Mouse (Mus musculus) lung, embryonic 16.5 days (tissue): ENCODE measurements around the gene Zdhhc6. TPM values are rescaled to one million over a fixed set of nuclear protein-coding genes. Genes with fewer than 3 reads are reported as not detected.

Experiments used
- ATAC-seq: fragments of 200-750 bp; cut with Nextera tagmentation; 2 replicates; pipeline ENCODE4 v1.8.0; 2017; ENCODE audit warnings: low read depth, mild to moderate bottlenecking, moderate library complexity
- H3K27ac ChIP-seq: fragments of 300-500 bp; sonication (generic); 2 replicates; pipeline ENCODE4 v1.5.1; 2014; ENCODE audit warnings: mild to moderate bottlenecking, control low read depth, low read length
- H3K27me3 ChIP-seq: fragments of 300-500 bp; sonication (generic); 2 replicates; pipeline ENCODE4 v1.6.1; 2014; ENCODE audit warnings: low read depth, low read length, mixed read lengths; ENCODE audit not compliant: control insufficient read depth, insufficient read depth
- H3K36me3 ChIP-seq: fragments of 300-500 bp; sonication (generic); 2 replicates; pipeline ENCODE4 v1.6.1; 2014; ENCODE audit warnings: low read length; ENCODE audit not compliant: control insufficient read depth, insufficient read depth
- H3K4me1 ChIP-seq: fragments of 300-500 bp; sonication (generic); replicated peaks from 2 replicates; pipeline ENCODE4 v1.6.1; 2014; ENCODE audit warnings: low read length, mixed read lengths; ENCODE audit not compliant: control insufficient read depth, insufficient read depth
- H3K4me2 ChIP-seq: fragments of 300-500 bp; sonication (generic); 2 replicates; pipeline ENCODE4 v1.6.1; 2014; ENCODE audit warnings: low read depth, low read length, control low read depth
- H3K4me3 ChIP-seq: fragments of 300-500 bp; sonication (generic); 2 replicates; pipeline ENCODE4 v1.5.1; 2014; ENCODE audit warnings: mild to moderate bottlenecking, low read length, control low read depth
- H3K9ac ChIP-seq: fragments of 300-500 bp; sonication (generic); 2 replicates; pipeline ENCODE4 v1.6.1; 2014; ENCODE audit warnings: low read length, control low read depth
- H3K9me3 ChIP-seq: fragments of 300-500 bp; sonication (generic); 2 replicates; pipeline ENCODE4 v1.6.1; 2016; ENCODE audit warnings: low read length; ENCODE audit not compliant: control insufficient read depth
- WGBS: fragments of 180-500 bp; shearing (Covaris S2); extraction: QIAGEN DNeasy Blood & Tissue Kit; methylation state at CpG from one replicate; pipeline ENCODE4 v1.1.7; 2014; 5-methylcytosine and 5-hydroxymethylcytosine counted together
- polyA plus RNA-seq: library from polyadenylated mRNA; unstranded; fragments of >200 nt; fragmentation: Nextera tagmentation; extraction: Ambion mirVana; gene quantifications from 2 replicates; pipeline ENCODE4 v1.2.1, GENCODE M21; 2015

Zdhhc6 gene
- polyA plus RNA-seq, 1 experiment from 2014 or later: 101 TPM

- H3K27ac ChIP-seq: no peak overlapping the region
- H3K27me3 ChIP-seq: no peaks in the 10 kb centered on the region
- no peak overlapping the region for H3K4me3 ChIP-seq
- no peaks in the 10 kb centered on the region for H3K4me1 ChIP-seq
- H3K36me3 ChIP-seq: no peaks in the 10 kb centered on the region
- no peak for ATAC-seq
- H3K9ac ChIP-seq: no peak overlapping the region
- 73% methylated on average over 9 of the region's 9 CpGs for WGBS
- no peaks in the 10 kb centered on the region for H3K9me3 ChIP-seq
- H3K4me2 ChIP-seq: no peak overlapping the region
These were observed 21.2 kb upstream of the Zdhhc6 start for GRCm38 (mm10) chr19:55337066-55337465.

GRCm38 (mm10) chr19:55336441-55336840, 20.6 kb upstream of the Zdhhc6 start:
- no peak overlapping the region for H3K9ac ChIP-seq
- no peaks in the 10 kb centered on the region for H3K4me1 ChIP-seq
- no peaks in the 10 kb centered on the region for H3K9me3 ChIP-seq
- H3K27me3 ChIP-seq: no peaks in the 10 kb centered on the region
- H3K4me2 ChIP-seq: no peak overlapping the region
- no peak overlapping the region for H3K4me3 ChIP-seq
- ATAC-seq: peak; percentile 74
- WGBS: 69% methylated on average over 12 of the region's 12 CpGs
- H3K27ac ChIP-seq: no peak overlapping the region
- H3K36me3 ChIP-seq: no peaks in the 10 kb centered on the region

GRCm38 (mm10) chr19:55335881-55336280, 20.0 kb upstream of the Zdhhc6 start:
- Histone ChIP-seq H3K4me3 (no peak overlapping the region), H3K4me2 (no peak overlapping the region), H3K4me1 (no peaks in the 10 kb centered on the region), H3K27ac (no peak overlapping the region), H3K9me3 (no peaks in the 10 kb centered on the region), H3K27me3 (no peaks in the 10 kb centered on the region), H3K9ac (no peak overlapping the region), H3K36me3 (no peaks in the 10 kb centered on the region)
- 91% methylated on average over 1 of the region's 1 CpGs for WGBS
- ATAC-seq: no peak

GRCm38 (mm10) chr19:55332641-55333268, 16.9 kb upstream of the Zdhhc6 start:
- Histone ChIP-seq H3K36me3 (peaks cover 6% of the 10 kb centered on the region), H3K9ac (no peak overlapping the region), H3K9me3 (no peaks in the 10 kb centered on the region), H3K27ac (no peak overlapping the region), H3K4me3 (no peak overlapping the region), H3K27me3 (no peaks in the 10 kb centered on the region), H3K4me1 (no peaks in the 10 kb centered on the region), H3K4me2 (no peak overlapping the region)
- 89% methylated on average over 8 of the region's 8 CpGs for WGBS
- ATAC-seq: peak; percentile 71

- no peak for ATAC-seq
- Histone ChIP-seq H3K4me1 (no peaks in the 10 kb centered on the region), H3K4me2 (no peak overlapping the region), H3K9me3 (no peaks in the 10 kb centered on the region), H3K4me3 (no peak overlapping the region), H3K36me3 (peaks cover 6% of the 10 kb centered on the region), H3K27me3 (no peaks in the 10 kb centered on the region), H3K9ac (no peak overlapping the region), H3K27ac (no peak overlapping the region)
- WGBS: 86% methylated on average over 5 of the region's 5 CpGs
These were observed 15.9 kb upstream of the Zdhhc6 start for GRCm38 (mm10) chr19:55331776-55332175.

- 83% methylated on average over 4 of the region's 4 CpGs for WGBS
- no peak overlapping the region for H3K4me3 ChIP-seq
- no peak overlapping the region for H3K27ac ChIP-seq
- H3K9ac ChIP-seq: no peak overlapping the region
- ATAC-seq: no peak
- H3K36me3 ChIP-seq: peaks cover 6% of the 10 kb centered on the region
- H3K4me2 ChIP-seq: no peak overlapping the region
- H3K27me3 ChIP-seq: no peaks in the 10 kb centered on the region
- H3K9me3 ChIP-seq: no peaks in the 10 kb centered on the region
- H3K4me1 ChIP-seq: no peaks in the 10 kb centered on the region
These were observed 11.7 kb upstream of the Zdhhc6 start for GRCm38 (mm10) chr19:55327510-55327909.

GRCm38 (mm10) chr19:55322604-55323003, 6.8 kb upstream of the Zdhhc6 start:
- Histone ChIP-seq H3K9ac (no peak overlapping the region), H3K27me3 (no peaks in the 10 kb centered on the region), H3K4me2 (no peak overlapping the region), H3K9me3 (no peaks in the 10 kb centered on the region), H3K36me3 (no peaks in the 10 kb centered on the region), H3K4me1 (no peaks in the 10 kb centered on the region), H3K27ac (no peak overlapping the region), H3K4me3 (no peak overlapping the region)
- WGBS: 86% methylated on average over 8 of the region's 8 CpGs
- no peak for ATAC-seq

GRCm38 (mm10) chr19:55319521-55319920, 3.7 kb upstream of the Zdhhc6 start:
- Histone ChIP-seq H3K9me3 (no peaks in the 10 kb centered on the region), H3K4me2 (no peak overlapping the region), H3K36me3 (no peaks in the 10 kb centered on the region), H3K4me1 (peaks cover 11% of the 10 kb centered on the region), H3K27ac (no peak overlapping the region), H3K27me3 (no peaks in the 10 kb centered on the region), H3K9ac (no peak overlapping the region), H3K4me3 (no peak overlapping the region)
- no peak for ATAC-seq
- WGBS: 63% methylated on average over 5 of the region's 5 CpGs

GRCm38 (mm10) chr19:55319036-55319435, 3.2 kb upstream of the Zdhhc6 start:
- Histone ChIP-seq H3K4me3 (no peak overlapping the region), H3K9me3 (no peaks in the 10 kb centered on the region), H3K36me3 (no peaks in the 10 kb centered on the region), H3K27me3 (no peaks in the 10 kb centered on the region), H3K9ac (no peak overlapping the region), H3K4me2 (no peak overlapping the region), H3K4me1 (peaks cover 14% of the 10 kb centered on the region), H3K27ac (no peak overlapping the region)
- 73% methylated on average over 3 of the region's 3 CpGs for WGBS
- no peak for ATAC-seq

- ATAC-seq: no peak
- Histone ChIP-seq H3K4me3 (peak overlapping the region; percentile 94), H3K27ac (no peak overlapping the region), H3K9me3 (no peaks in the 10 kb centered on the region), H3K9ac (peak overlapping the region; percentile 92), H3K4me2 (peak overlapping the region; percentile 89), H3K36me3 (no peaks in the 10 kb centered on the region; the same call in 1 of the 2 replicates), H3K4me1 (peaks cover 14% of the 10 kb centered on the region), H3K27me3 (no peaks in the 10 kb centered on the region)
- WGBS: 40% methylated on average over 10 of the region's 10 CpGs
These were observed 1.1 kb upstream of the Zdhhc6 start for GRCm38 (mm10) chr19:55316901-55317300.
